Comparison of ENCODE assay signal across 10 mouse cellular contexts in the genomic region with DNA sequence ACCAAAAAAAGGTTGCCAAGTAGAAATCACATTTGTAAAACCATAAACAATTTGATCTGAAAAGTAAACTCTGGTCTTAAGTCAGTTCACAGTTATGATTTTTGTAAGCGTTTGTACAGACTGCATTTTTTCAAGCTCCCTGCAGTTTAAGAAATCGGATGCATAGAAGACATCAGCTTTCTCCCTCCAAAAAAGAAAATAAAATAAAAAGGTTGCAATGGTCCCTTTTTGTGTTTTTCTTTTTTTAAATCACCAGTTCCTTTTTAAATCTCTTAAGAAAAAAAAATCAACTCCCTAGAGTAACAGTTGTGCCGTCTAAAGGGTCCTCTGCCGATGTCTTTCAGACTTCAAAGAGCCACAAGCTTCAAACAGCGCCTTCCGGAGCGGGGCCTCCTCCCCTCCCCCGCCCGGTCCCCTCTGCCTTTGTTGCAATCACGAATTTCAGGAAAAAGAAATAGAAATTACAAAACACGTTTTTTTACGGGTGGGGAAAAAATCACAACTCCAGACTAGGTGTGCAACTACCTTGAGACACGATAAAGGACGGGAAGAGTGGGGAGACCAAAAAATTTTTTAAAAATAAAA. TPM values are rescaled to one million over a fixed set of nuclear protein-coding genes. Genes with fewer than 3 reads are reported as not detected.
A peak's percentile ranks its signal among the peaks of the same experiment; 100 is the strongest.
DNase-seq lines count a peak whose midpoint lies in the region; ATAC-seq and TF ChIP-seq lines count a peak whose summit lies in the region.
"Had no signal": no experiment of that assay in that cellular context is flagged by ENCODE, and none has a peak within 500 bp of the region (broad histone marks: within the 10 kb centered on the region; RNA-seq: fewer than 3 reads in every experiment).

No protein-coding gene starts in this region.

- no peak for TF ChIP-seq CTCF in intestine, postnatal 0 days (IDR thresholded peaks at IDR 0.05; ENCODE audit: low read depth)

- no peaks in the 10 kb centered on the region for H3K27me3 ChIP-seq in kidney, embryonic 15.5 days
- H3K27me3 ChIP-seq in intestine, postnatal 0 days (replicated peaks; ENCODE audit: control insufficient read depth, insufficient read depth, low read length) = peaks cover 12% of the 10 kb centered on the region; the same call in 1 of the 2 replicates
- no peaks in the 10 kb centered on the region for H3K27me3 ChIP-seq in neural tube, embryonic 11.5 days (ENCODE audit: control insufficient read depth, insufficient read depth, low read length)
- H3K27me3 ChIP-seq: Patski had no signal

- peak overlapping the region; percentile 70 for H3K9ac ChIP-seq in kidney, embryonic 15.5 days
- no peak overlapping the region for H3K9ac ChIP-seq in intestine, postnatal 0 days (ENCODE audit: low read depth, low read length)
- H3K9ac ChIP-seq in neural tube, embryonic 11.5 days (ENCODE audit: low read length) = peak overlapping the region; percentile 100

- peaks cover 15% of the 10 kb centered on the region for H3K4me1 ChIP-seq in kidney, embryonic 15.5 days
- no peaks in the 10 kb centered on the region for H3K4me1 ChIP-seq in intestine, postnatal 0 days (replicated peaks; ENCODE audit: control insufficient read depth, insufficient read depth, low read length)
- peaks cover 6% of the 10 kb centered on the region; the same call in 1 of the 2 replicates for H3K4me1 ChIP-seq in neural tube, embryonic 11.5 days (ENCODE audit: control insufficient read depth, insufficient read depth, low read length)

- H3K9me3 ChIP-seq in kidney, embryonic 15.5 days (replicated peaks) = no peaks in the 10 kb centered on the region
- H3K9me3 ChIP-seq in intestine, postnatal 0 days (ENCODE audit: control insufficient read depth) = no peaks in the 10 kb centered on the region
- no peaks in the 10 kb centered on the region for H3K9me3 ChIP-seq in neural tube, embryonic 11.5 days (ENCODE audit: control insufficient read depth, low read length)

- peak overlapping the region; percentile 97 for H3K27ac ChIP-seq in kidney, embryonic 15.5 days
- no peak overlapping the region for H3K27ac ChIP-seq in intestine, postnatal 0 days (ENCODE audit: low read depth, low read length)
- H3K27ac ChIP-seq in neural tube, embryonic 11.5 days (ENCODE audit: low read depth, low read length) = peak overlapping the region; percentile 100

- H3K4me3 ChIP-seq in kidney, embryonic 15.5 days (replicated peaks) = peak overlapping the region; percentile 63
- peak overlapping the region; percentile 68 for H3K4me3 ChIP-seq in intestine, postnatal 0 days (ENCODE audit: low read depth, low read length)
- H3K4me3 ChIP-seq in neural tube, embryonic 11.5 days (ENCODE audit: low read depth, low read length) = peak overlapping the region; percentile 99

- no peaks in the 10 kb centered on the region for H3K36me3 ChIP-seq in kidney, embryonic 15.5 days
- no peaks in the 10 kb centered on the region for H3K36me3 ChIP-seq in intestine, postnatal 0 days (ENCODE audit: control insufficient read depth, insufficient read depth)
- no peaks in the 10 kb centered on the region for H3K36me3 ChIP-seq in neural tube, embryonic 11.5 days (ENCODE audit: control insufficient read depth, insufficient read depth, low read length)

- H3K4me2 ChIP-seq in kidney, embryonic 15.5 days = peak overlapping the region; percentile 69
- H3K4me2 ChIP-seq in intestine, postnatal 0 days (replicated peaks; ENCODE audit: low read depth) = peak overlapping the region; percentile 91
- H3K4me2 ChIP-seq in neural tube, embryonic 11.5 days (ENCODE audit: low read depth) = peak overlapping the region; percentile 33; the same call in 1 of the 2 replicates

- ATAC-seq in kidney, embryonic 15.5 days (replicated peaks; ENCODE audit: low FRiP score) = no peak
- no peak for ATAC-seq in intestine, postnatal 0 days
- ATAC-seq in neural tube, embryonic 11.5 days (ENCODE audit: insufficient read depth, low FRiP score, low TSS enrichment) = no peak
- ATAC-seq: Patski had no signal

- WGBS in kidney, embryonic 15.5 days = under 1% methylated on average over 14 of the region's 14 CpGs
- 3% methylated on average over 14 of the region's 14 CpGs for WGBS in intestine, postnatal 0 days
- WGBS in neural tube, embryonic 11.5 days = under 1% methylated on average over 14 of the region's 14 CpGs

- DNase-seq in kidney, adult 18-20 months = no peak
- DNase-seq in embryo, embryonic 9.5 days (ENCODE audit: extremely low spot score) = peak; percentile 67
- peak; percentile 69 for DNase-seq in neural tube, embryonic 11.5 days (ENCODE audit: low spot score)
- no peak for DNase-seq in thymus, postnatal 36 days
- no peak for DNase-seq in thymus, postnatal 0 days (ENCODE audit: low spot score)
- DNase-seq in layer of hippocampus, adult 11-12 months (ENCODE audit: low spot score) = no peak

RNA-seq across cellular contexts. Expression of gene Sox11, which starts 1.8 kb away (rescaled TPM):
- polyA plus RNA-seq in kidney, embryonic 15.5 days (2015; fragmentation: Nextera tagmentation; extraction: Ambion mirVana) = 71.1 and 77.9 TPM in 2 replicates
- polyA plus RNA-seq in intestine, postnatal 0 days (2015; fragmentation: Nextera tagmentation; extraction: Ambion mirVana) = 4.7 and 4.9 TPM in 2 replicates
- polyA plus RNA-seq in neural tube, embryonic 11.5 days (2014; fragmentation: Nextera tagmentation; extraction: Ambion mirVana) = 589 and 601 TPM in 2 replicates
- polyA plus RNA-seq in thymus, postnatal 0 days (2015; fragmentation: Nextera tagmentation; extraction: Ambion mirVana) = 0.18 and 0.36 TPM in 2 replicates
- polyA plus RNA-seq: liver, adult 2 months had no signal

Comparison
In these comparisons a context has a peak if more than half of its experiments do, and no peak if none do; other contexts are left out.
1. H3K4me2 ChIP-seq: peak in every context shown above with its lines; median percentile 91 in intestine, postnatal 0 days; 69 in kidney, embryonic 15.5 days; 33 in neural tube, embryonic 11.5 days.
2. DNase-seq: peak in embryo, embryonic 9.5 days (single experiment) and neural tube, embryonic 11.5 days (single experiment); none in kidney, adult 18-20 months (single experiment), thymus, postnatal 36 days (0 of 2), thymus, postnatal 0 days (single experiment) and layer of hippocampus, adult 11-12 months (single experiment).
3. RNA of gene Sox11, which starts 1.8 kb away (polyA plus RNA-seq): 589 to 601 TPM in neural tube, embryonic 11.5 days and 71.1 to 77.9 TPM in kidney, embryonic 15.5 days; 4.7 to 4.9 TPM in intestine, postnatal 0 days and 0.18 to 0.36 TPM in thymus, postnatal 0 days; every median in the first group is over 10 times any median in the second.
4. Peak in every context shown above with its lines, with median percentiles within 50 percentile points of each other: H3K4me3 ChIP-seq.